In the genomic region with DNA sequence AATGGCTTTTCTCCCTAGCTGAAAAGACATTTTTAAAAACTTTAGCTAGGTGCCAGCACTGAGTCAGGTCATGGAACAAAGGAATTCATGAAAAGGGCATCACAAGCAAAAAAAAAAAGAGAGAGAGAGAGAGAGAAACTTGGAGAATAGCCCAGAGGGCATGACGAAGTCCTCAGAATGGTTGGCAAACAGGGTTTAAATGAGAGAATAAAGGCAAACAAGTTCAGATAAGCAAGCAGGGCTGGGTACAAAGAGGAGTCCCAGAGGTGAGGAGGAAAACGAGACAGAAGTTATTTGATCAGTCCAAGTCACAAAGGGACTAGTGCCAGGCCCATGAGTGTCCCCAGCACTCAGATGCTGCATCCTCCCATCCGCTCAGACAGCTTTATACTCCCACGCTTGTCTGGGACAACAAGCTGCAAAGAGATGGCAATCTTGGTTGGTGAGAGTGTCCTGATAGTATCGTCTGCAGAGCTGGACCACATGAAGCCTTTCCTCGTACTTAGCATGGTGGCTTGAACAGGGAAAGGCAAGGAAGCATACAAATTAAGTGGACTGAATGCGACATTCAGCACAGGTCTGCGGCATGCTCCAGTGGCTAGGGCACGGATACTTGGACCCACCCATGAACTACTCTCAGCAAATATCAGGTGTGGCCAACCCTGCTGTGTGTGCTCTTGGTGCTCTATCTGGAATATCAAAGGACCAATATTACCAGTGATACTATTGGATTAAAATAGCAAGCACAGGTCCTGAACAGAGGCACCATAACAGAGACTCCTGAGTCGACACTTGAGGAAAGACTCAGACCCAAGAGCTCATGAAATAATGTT, we compare ENCODE assay signal across 12 mouse cellular contexts. TPM values are rescaled to one million over a fixed set of nuclear protein-coding genes. Genes with fewer than 3 reads are reported as not detected.
DNase-seq lines count a peak whose midpoint lies in the region; ATAC-seq and TF ChIP-seq lines count a peak whose summit lies in the region.
"Had no signal": no experiment of that assay in that cellular context is flagged by ENCODE, and none has a peak within 500 bp of the region (broad histone marks: within the 10 kb centered on the region; RNA-seq: fewer than 3 reads in every experiment).

No protein-coding gene starts in this region.

- no peak overlapping the region for H3K4me2 ChIP-seq in liver, postnatal 0 days (ENCODE audit: low read depth, low read length)
- no peak overlapping the region for H3K4me2 ChIP-seq in liver, embryonic 11.5 days
- H3K4me2 ChIP-seq: hindbrain, embryonic 15.5 days had no signal

- no peaks in the 10 kb centered on the region for H3K9me3 ChIP-seq in liver, postnatal 0 days (ENCODE audit: low read length)
- no peaks in the 10 kb centered on the region for H3K9me3 ChIP-seq in liver, embryonic 11.5 days (ENCODE audit: control insufficient read depth, low read length)
- H3K9me3 ChIP-seq: hindbrain, embryonic 15.5 days had no signal

- no peak overlapping the region for H3K9ac ChIP-seq in liver, postnatal 0 days (replicated peaks)
- H3K9ac ChIP-seq in liver, embryonic 11.5 days (ENCODE audit: low read depth, low read length), result no peak overlapping the region
- H3K9ac ChIP-seq: hindbrain, embryonic 15.5 days had no signal

- TF ChIP-seq EP300 in liver, postnatal 0 days (IDR thresholded peaks at IDR 0.05; ENCODE audit: low read depth), result no peak

- DNase-seq in frontal cortex, postnatal 25 days (ENCODE audit: low spot score in 2 of 2), result no peak
- DNase-seq in liver, postnatal 0 days, result no peak
- DNase-seq in liver, embryonic 11.5 days (ENCODE audit: low spot score), result no peak
- DNase-seq in cerebellum, adult 8-10 months, result peak; percentile 58
- DNase-seq in lung, postnatal 4 days, result peak; percentile 32 to 35
- no peak for DNase-seq in gastrocnemius, adult 8-10 months (ENCODE audit: low spot score in 2 of 2)
- DNase-seq in spleen, adult 18-20 months, result no peak
- DNase-seq: layer of hippocampus, postnatal 36 days had no signal

- H3K27me3 ChIP-seq in liver, postnatal 0 days (ENCODE audit: insufficient read depth, low read length), result no peaks in the 10 kb centered on the region
- H3K27me3 ChIP-seq in liver, embryonic 11.5 days (replicated peaks; ENCODE audit: control insufficient read depth, insufficient read depth, low read length), result no peaks in the 10 kb centered on the region
- H3K27me3 ChIP-seq: hindbrain, embryonic 15.5 days had no signal

- WGBS in liver, postnatal 0 days (ENCODE audit: insufficient replicate concordance), result 69% methylated on average over 10 of the region's 10 CpGs
- WGBS in liver, embryonic 11.5 days, result 77% methylated on average over 10 of the region's 10 CpGs

- no peaks in the 10 kb centered on the region for H3K36me3 ChIP-seq in liver, postnatal 0 days (replicated peaks; ENCODE audit: insufficient read depth, low read length)
- H3K36me3 ChIP-seq in liver, embryonic 11.5 days (ENCODE audit: control insufficient read depth, insufficient read depth, low read length), result no peaks in the 10 kb centered on the region
- H3K36me3 ChIP-seq: hindbrain, embryonic 15.5 days had no signal

- no peak overlapping the region for H3K27ac ChIP-seq in liver, postnatal 0 days (ENCODE audit: low read depth)
- H3K27ac ChIP-seq in liver, embryonic 11.5 days (ENCODE audit: low read depth, low read length), result no peak overlapping the region
- H3K27ac ChIP-seq: hindbrain, embryonic 15.5 days had no signal

- H3K4me1 ChIP-seq in liver, postnatal 0 days (ENCODE audit: insufficient read depth), result no peaks in the 10 kb centered on the region
- H3K4me1 ChIP-seq in liver, embryonic 11.5 days (replicated peaks; ENCODE audit: control insufficient read depth, insufficient read depth, low read length), result no peaks in the 10 kb centered on the region
- H3K4me1 ChIP-seq: hindbrain, embryonic 15.5 days had no signal

- peak; percentile 53; the same call in 1 of the 2 replicates for ATAC-seq in frontal cortex, adult (ENCODE audit: low TSS enrichment)
- ATAC-seq in liver, postnatal 0 days, result no peak
- ATAC-seq in liver, embryonic 11.5 days (replicated peaks; ENCODE audit: low FRiP score), result no peak
- ATAC-seq: CD4-positive, CD25-positive, alpha-beta regulatory T cell, adult 4 months had no signal

- no peak overlapping the region for H3K4me3 ChIP-seq in liver, postnatal 0 days (ENCODE audit: low read depth, low read length)
- no peak overlapping the region for H3K4me3 ChIP-seq in liver, embryonic 11.5 days (ENCODE audit: low read depth, low read length)
- H3K4me3 ChIP-seq: hindbrain, embryonic 15.5 days had no signal

- 0 out of 2 replicates have a peak, but pooled peaks have one; percentile 15 for TF ChIP-seq CTCF in liver, postnatal 0 days (IDR thresholded peaks at IDR 0.05; ENCODE audit: low read depth)

RNA-seq across cellular contexts. Expression of a gene that starts 22.2 kb away (rescaled TPM):
- 0.18 and 0.36 TPM in 2 replicates for polyA plus RNA-seq in liver, postnatal 0 days (2015; fragmentation: Nextera tagmentation; extraction: Ambion mirVana)
- 0.41 and 0.91 TPM in 2 replicates for polyA plus RNA-seq in liver, embryonic 11.5 days (2014; fragmentation: Nextera tagmentation; extraction: Ambion mirVana)
- total RNA-seq in gastrocnemius, adult 8-10 months (2022), result 1 to 10 TPM; 1.9 to 4.1 (median 2.8) TPM
- total RNA-seq: granulocyte monocyte progenitor cell, adult 5-6 weeks had no signal

Comparison
In these comparisons a context has a peak if more than half of its experiments do, and no peak if none do; other contexts are left out.
1. DNase-seq: peak in cerebellum, adult 8-10 months (single experiment) and lung, postnatal 4 days (2 of 2); none in frontal cortex, postnatal 25 days (0 of 2), liver, postnatal 0 days (single experiment), liver, embryonic 11.5 days (single experiment), gastrocnemius, adult 8-10 months (0 of 2) and spleen, adult 18-20 months (0 of 2).